Mouse (Mus musculus) ES-CJ7 (cell line): ENCODE data around the gene Ankrd34a.
"Not testable (repeated sequence)": the region's sequence is repeated elsewhere in the genome, so short reads cannot be mapped to it uniquely, and the experiment has no call there.

Source experiments
- DNase-seq: peaks from one replicate; pipeline ENCODE4 v3.0.0; 2011; ENCODE audit warnings: low read depth, low spot score

The Ankrd34a gene

GRCm38 (mm10) chr3:96579885-96580454, 16.5 kb upstream of the Ankrd34a start:
- peak; percentile 95 for DNase-seq

- DNase-seq = no peak
Observed at GRCm38 (mm10) chr3:96581141-96581540, 15.3 kb upstream of the Ankrd34a start.

GRCm38 (mm10) chr3:96581771-96582515, 14.5 kb upstream of the Ankrd34a start:
- DNase-seq = no peak

GRCm38 (mm10) chr3:96583386-96583785, 13.1 kb upstream of the Ankrd34a start:
- no peak for DNase-seq

- no peak for DNase-seq
Observed at GRCm38 (mm10) chr3:96590657-96591056, 5.8 kb upstream of the Ankrd34a start.

GRCm38 (mm10) chr3:96593374-96593773, 3.1 kb upstream of the Ankrd34a start:
- DNase-seq = no peak

GRCm38 (mm10) chr3:96593790-96594560, 2.5 kb upstream of the Ankrd34a start, which contains the start of gene Polr3gl:
TSS of gene Polr3gl (minus strand) at chr3:96594181.
- peak; percentile 95 for DNase-seq

GRCm38 (mm10) chr3:96594851-96595250, 1.6 kb upstream of the Ankrd34a start:
- no peak for DNase-seq

GRCm38 (mm10) chr3:96595661-96596060, 775 bp upstream of the Ankrd34a start:
- no peak for DNase-seq

GRCm38 (mm10) chr3:96596855-96597254, 419 bp downstream of the Ankrd34a start:
- no peak for DNase-seq

GRCm38 (mm10) chr3:96597435-96597891, 1.0 kb downstream of the Ankrd34a start:
- no peak for DNase-seq

- DNase-seq = peak; percentile 52
Observed at GRCm38 (mm10) chr3:96598156-96599068, 2.0 kb downstream of the Ankrd34a start.

- no peak for DNase-seq
Observed at GRCm38 (mm10) chr3:96599069-96599393, 2.6 kb downstream of the Ankrd34a start.

GRCm38 (mm10) chr3:96599411-96599810, 3.0 kb downstream of the Ankrd34a start:
- DNase-seq = no peak

GRCm38 (mm10) chr3:96600639-96601250, 4.3 kb downstream of the Ankrd34a start, which contains the start of gene Lix1l:
TSS of gene Lix1l (plus strand) at chr3:96601149.
- DNase-seq = peak; percentile 98

- DNase-seq = no peak
Observed at GRCm38 (mm10) chr3:96601251-96601787, 4.9 kb downstream of the Ankrd34a start.

GRCm38 (mm10) chr3:96601941-96602703, 5.7 kb downstream of the Ankrd34a start:
- DNase-seq = no peak

GRCm38 (mm10) chr3:96602704-96603084, 6.3 kb downstream of the Ankrd34a start:
- DNase-seq = no peak

GRCm38 (mm10) chr3:96603311-96603710, 6.9 kb downstream of the Ankrd34a start:
- no peak for DNase-seq

- DNase-seq = not testable (repeated sequence)
Observed at GRCm38 (mm10) chr3:96606007-96606406, 9.6 kb downstream of the Ankrd34a start.
